Mouse (Mus musculus) liver, embryonic 14.5 days (tissue): ENCODE measurements around the gene Itih3. TPM values are rescaled to one million over a fixed set of nuclear protein-coding genes. Genes with fewer than 3 reads are reported as not detected.

Experiments
- ATAC-seq: fragments of 200-750 bp; cut with Nextera tagmentation; 2 replicates; pipeline ENCODE4 v1.8.0; 2017; ENCODE audit warnings: moderate number of reproducible peaks, mild to moderate bottlenecking, moderate library complexity; ENCODE audit not compliant: insufficient read depth
- DNase-seq, 3 experiments: peaks; one replicate each; pipeline ENCODE4 v3.0.0-alpha.2; 2012 to 2013; ENCODE audit warnings: low read depth in 3 of 3, low spot score in 3 of 3
- H3K27ac ChIP-seq: fragments of 300-500 bp; sonication (generic); 2 replicates; pipeline ENCODE4 v1.5.1; 2014; ENCODE audit warnings: moderate library complexity, mild to moderate bottlenecking, control low read depth, inconsistent platforms
- H3K27me3 ChIP-seq: fragments of 300-500 bp; sonication (generic); 2 replicates; pipeline ENCODE4 v1.6.1; 2014; ENCODE audit warnings: mild to moderate bottlenecking, low read length, moderate library complexity; ENCODE audit not compliant: control insufficient read depth, insufficient read depth
- H3K36me3 ChIP-seq: fragments of 300-500 bp; sonication (generic); replicated peaks from 2 replicates; pipeline ENCODE4 v1.6.1; 2014; ENCODE audit warnings: low read depth; ENCODE audit not compliant: control insufficient read depth, insufficient read depth
- H3K4me1 ChIP-seq, 2 experiments: fragments of 200-500 bp in 1 of 2; fragments of 300-500 bp in 1 of 2; sonication (generic) in 1 of 2; replicated peaks; 2 replicates each; pipeline ENCODE4 v1.6.1; 2012 to 2014; ENCODE audit warnings: antibody characterized with exemption in 1 of 2, inconsistent platforms in 1 of 2, low read length in 1 of 2; ENCODE audit not compliant: control insufficient read depth in 2 of 2, insufficient read depth in 2 of 2
- H3K4me2 ChIP-seq: fragments of 300-500 bp; sonication (generic); 2 replicates; pipeline ENCODE4 v1.6.1; 2014; ENCODE audit warnings: low read depth, mild to moderate bottlenecking, control low read depth, moderate library complexity
- H3K4me3 ChIP-seq, 2 experiments: fragments of 200-500 bp in 1 of 2; fragments of 300-500 bp in 1 of 2; sonication (generic) in 1 of 2; 2 replicates each; pipeline ENCODE4 v1.5.1; 2012 to 2014; ENCODE audit warnings: low read depth in 2 of 2, low read length in 2 of 2, mild to moderate bottlenecking in 2 of 2, control low read depth in 1 of 2, inconsistent platforms in 1 of 2, moderate library complexity in 1 of 2; ENCODE audit not compliant: insufficient read depth in 1 of 2
- H3K9ac ChIP-seq: fragments of 300-500 bp; sonication (generic); replicated peaks from 2 replicates; pipeline ENCODE4 v1.6.1; 2014; ENCODE audit warnings: mild to moderate bottlenecking, control low read depth, moderate library complexity
- H3K9me3 ChIP-seq: fragments of 300-500 bp; sonication (generic); 2 replicates; pipeline ENCODE4 v1.6.1; 2016; ENCODE audit warnings: low read length, mixed read lengths; ENCODE audit not compliant: control insufficient read depth
- CTCF ChIP-seq: IDR thresholded peaks from 2 replicates; pipeline ENCODE4 v1.5.1; 2016; ENCODE audit warnings: antibody characterized with exemption, low read depth, control low read depth
- EP300 ChIP-seq: IDR thresholded peaks from 2 replicates; pipeline ENCODE4 v1.6.1; 2016; ENCODE audit warnings: antibody characterized with exemption, low read depth
- WGBS: fragments of 180-500 bp; shearing (Covaris S2); extraction: QIAGEN DNeasy Blood & Tissue Kit; methylation state at CpG from one replicate; pipeline ENCODE4 v1.1.7; 2014; ENCODE audit not compliant: insufficient replicate concordance; 5-methylcytosine and 5-hydroxymethylcytosine counted together
- polyA plus RNA-seq, 2 experiments: library from polyadenylated mRNA; depleted of rRNA in 1 of 2; stranded (reverse) in 1 of 2; unstranded in 1 of 2; fragments of >200 nt; fragmentation: Nextera tagmentation in 1 of 2; extraction: Ambion mirVana in 1 of 2; gene quantifications; 2 replicates each; pipeline versions ENCODE4 v1.2.1 to v1.2.3; 2012 to 2014

Itih3 gene
- polyA plus RNA-seq, 2 experiments: 152 to 275 TPM

DNA sequence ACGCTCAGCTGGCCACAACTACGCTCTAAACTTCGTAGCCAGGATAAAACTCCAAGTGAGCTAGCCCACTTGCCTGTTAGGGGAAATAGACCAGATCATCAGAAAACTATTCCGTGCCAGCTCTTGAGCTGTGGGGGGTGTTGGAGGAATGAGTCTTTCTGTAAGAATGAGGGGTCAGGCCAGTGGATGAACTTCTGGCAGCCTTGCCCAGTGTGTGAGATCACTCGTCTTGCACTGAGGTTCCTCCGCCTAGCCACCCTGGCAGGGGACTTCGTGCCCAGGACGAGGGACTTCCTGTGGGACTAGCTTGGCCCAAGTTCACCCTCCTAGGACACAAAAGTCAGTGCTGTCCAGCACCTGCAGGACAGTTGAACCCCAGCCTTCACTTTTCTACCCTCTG, 19.3 kb downstream of the Itih3 start:
- Histone ChIP-seq H3K4me1 (peaks cover 0 to 11% of the 10 kb centered on the region in 2 experiments; a peak in 2 of 4 replicates), H3K36me3 (no peaks in the 10 kb centered on the region), H3K27ac (no peak overlapping the region), H3K27me3 (no peaks in the 10 kb centered on the region), H3K4me2 (no peak overlapping the region), H3K9me3 (no peaks in the 10 kb centered on the region), H3K4me3 (no peak overlapping the region), H3K9ac (no peak overlapping the region)
- ATAC-seq (no peak), DNase-seq (no peak)
- WGBS: 53% methylated on average over 8 of the region's 8 CpGs
- TF ChIP-seq EP300 (no peak), CTCF (no peak)

DNA sequence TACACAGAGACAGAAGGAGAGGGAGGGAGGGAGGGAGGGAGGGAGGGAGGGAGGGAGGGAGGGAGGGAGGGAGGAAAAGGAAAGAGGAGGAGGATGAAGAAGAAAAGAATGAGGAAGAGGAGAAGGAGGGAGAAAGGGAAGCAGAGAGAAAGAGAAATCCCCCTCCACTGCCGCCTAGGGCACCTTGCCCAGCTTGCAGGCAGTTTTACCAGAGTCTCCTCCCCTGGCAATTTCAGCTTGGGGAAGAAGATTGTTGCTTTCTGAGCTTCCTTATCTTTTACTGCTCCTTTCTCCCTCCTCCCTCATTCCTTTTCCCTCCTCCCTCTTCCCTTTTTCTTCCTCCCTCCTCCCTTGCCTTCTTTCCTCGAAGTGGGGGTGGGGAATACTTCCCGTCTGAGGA, 20.5 kb downstream of the Itih3 start:
- ATAC-seq (no peak), DNase-seq (no peak)
- Histone ChIP-seq H3K36me3 (no peaks in the 10 kb centered on the region), H3K27me3 (no peaks in the 10 kb centered on the region), H3K9ac (no peak overlapping the region), H3K4me3 (no peak overlapping the region), H3K4me1 (peaks cover 0 to 5% of the 10 kb centered on the region in 2 experiments; a peak in 2 of 4 replicates), H3K27ac (no peak overlapping the region), H3K9me3 (no peaks in the 10 kb centered on the region), H3K4me2 (no peak overlapping the region)
- WGBS: 33% methylated on average over 3 of the region's 3 CpGs
- TF ChIP-seq CTCF (no peak), EP300 (no peak)

DNA sequence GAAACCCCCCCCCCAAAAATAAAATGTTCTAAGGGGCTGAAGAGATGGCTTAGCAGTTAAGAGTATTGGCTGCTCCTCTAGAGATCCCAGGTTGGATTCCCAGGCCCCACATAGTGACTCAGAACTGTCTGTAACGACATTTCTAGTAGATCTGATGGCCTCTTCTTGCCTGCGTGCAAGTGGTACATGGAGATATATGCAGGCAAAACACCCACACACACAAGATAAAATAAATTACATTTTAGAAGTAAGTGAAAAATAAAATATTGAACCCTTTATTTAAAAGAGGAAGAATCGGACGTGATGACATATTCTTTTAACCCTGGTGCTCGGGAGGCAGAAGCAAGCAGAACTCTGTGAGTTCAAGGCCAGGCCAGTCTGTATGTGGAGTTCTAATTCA, 20.9 kb downstream of the Itih3 start:
- TF ChIP-seq CTCF (no peak), EP300 (no peak)
- H3K9ac ChIP-seq: no peak overlapping the region
- no peak for ATAC-seq
- no peak for DNase-seq
- 61% methylated on average over 5 of the region's 5 CpGs for WGBS
- H3K4me2 ChIP-seq: no peak overlapping the region
- no peaks in the 10 kb centered on the region for H3K27me3 ChIP-seq
- H3K4me1 ChIP-seq: peaks cover 0 to 2% of the 10 kb centered on the region in 2 experiments; a peak in 1 of 4 replicates
- H3K36me3 ChIP-seq: no peaks in the 10 kb centered on the region
- H3K27ac ChIP-seq: no peak overlapping the region
- H3K4me3 ChIP-seq: no peak overlapping the region
- no peaks in the 10 kb centered on the region for H3K9me3 ChIP-seq

DNA sequence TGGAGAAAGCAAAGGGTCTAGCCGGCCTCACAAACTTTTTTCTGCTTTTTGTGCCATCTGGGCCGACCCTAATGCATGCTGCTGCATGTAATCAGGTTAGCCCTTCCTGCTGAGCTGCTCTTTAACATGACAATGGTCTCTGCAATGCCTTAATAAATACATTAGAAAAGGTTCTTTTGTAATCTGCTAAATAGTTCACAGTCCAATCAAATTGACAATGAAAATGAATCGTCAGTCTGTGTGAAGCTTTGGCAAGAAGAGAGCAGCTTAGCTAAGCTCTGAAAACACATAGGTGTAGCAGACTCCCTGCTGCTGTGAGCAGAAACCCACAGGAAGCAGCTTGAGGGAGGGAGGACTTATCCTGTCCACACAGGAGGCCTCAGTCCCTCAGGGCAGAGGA, 23.6 kb downstream of the Itih3 start:
- Histone ChIP-seq H3K36me3 (no peaks in the 10 kb centered on the region), H3K4me3 (no peak overlapping the region), H3K9ac (no peak overlapping the region), H3K27ac (no peak overlapping the region), H3K27me3 (no peaks in the 10 kb centered on the region), H3K4me1 (0 out of 4 replicates have a peak, but pooled peaks cover 0 to 2% of the 10 kb centered on the region in 2 experiments), H3K9me3 (no peaks in the 10 kb centered on the region), H3K4me2 (no peak overlapping the region)
- DNase-seq: no peak
- ATAC-seq: no peak
- 52% methylated on average over 3 of the region's 3 CpGs for WGBS
- TF ChIP-seq EP300 (no peak), CTCF (no peak)

DNA sequence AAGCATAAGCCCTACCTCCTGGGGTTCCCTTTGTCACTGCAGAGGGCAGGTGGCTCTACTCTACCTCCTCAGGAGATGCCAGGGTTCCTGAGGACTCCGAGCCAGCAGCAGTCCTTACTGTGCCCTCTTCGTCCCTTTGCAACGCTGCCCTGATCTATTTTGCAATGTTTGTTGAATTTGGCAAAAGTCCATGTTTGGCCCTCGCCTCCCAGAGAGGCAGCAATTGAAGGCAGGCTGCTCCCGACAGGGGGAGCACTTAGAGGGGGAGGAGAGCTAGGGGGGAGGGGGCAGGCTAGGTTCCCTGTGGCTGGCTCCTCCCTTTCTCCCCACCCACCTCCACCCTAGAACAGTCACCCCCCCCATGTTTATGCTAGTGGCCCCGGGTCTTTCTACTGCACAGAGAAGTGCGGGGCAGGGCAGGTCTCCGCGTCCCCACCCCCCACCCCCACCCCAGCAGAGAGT, 35.3 kb downstream of the Itih3 start:
- Histone ChIP-seq H3K4me3 (no peak overlapping the region), H3K27me3 (no peaks in the 10 kb centered on the region), H3K27ac (no peak overlapping the region), H3K4me2 (peak overlapping the region; percentile 31), H3K36me3 (no peaks in the 10 kb centered on the region), H3K4me1 (peaks cover 0 to 12% of the 10 kb centered on the region in 2 experiments; a peak in 2 of 4 replicates), H3K9ac (no peak overlapping the region), H3K9me3 (no peaks in the 10 kb centered on the region)
- ATAC-seq: peak; percentile 57
- WGBS: 16% methylated on average over 9 of the region's 9 CpGs
- TF ChIP-seq EP300 (no peak), CTCF (peak; percentile 59)
- peak in 2 of 3 experiments; percentile 36 to 42 for DNase-seq
